Mouse (Mus musculus) lung, adult 2 months (tissue): ENCODE measurements around the gene Hist1h2an.
"Not testable (repeated sequence)": the region's sequence is repeated elsewhere in the genome, so short reads cannot be mapped to it uniquely, and the experiment has no call there.

ENCODE experiments used
- CTCF ChIP-seq: fragments of 200-500 bp; IDR thresholded peaks from 2 replicates; pipeline ENCODE4 v1.5.1; 2011; ENCODE audit warnings: mild to moderate bottlenecking, low read length, control low read depth; ENCODE audit not compliant: insufficient read depth
- POLR2A ChIP-seq: fragments of 200-500 bp; IDR thresholded peaks from 2 replicates; pipeline ENCODE4 v1.6.1; 2011; ENCODE audit warnings: low read depth, mild to moderate bottlenecking, control low read depth, low read length, borderline replicate concordance; ENCODE audit errors: extremely low read depth

DNA sequence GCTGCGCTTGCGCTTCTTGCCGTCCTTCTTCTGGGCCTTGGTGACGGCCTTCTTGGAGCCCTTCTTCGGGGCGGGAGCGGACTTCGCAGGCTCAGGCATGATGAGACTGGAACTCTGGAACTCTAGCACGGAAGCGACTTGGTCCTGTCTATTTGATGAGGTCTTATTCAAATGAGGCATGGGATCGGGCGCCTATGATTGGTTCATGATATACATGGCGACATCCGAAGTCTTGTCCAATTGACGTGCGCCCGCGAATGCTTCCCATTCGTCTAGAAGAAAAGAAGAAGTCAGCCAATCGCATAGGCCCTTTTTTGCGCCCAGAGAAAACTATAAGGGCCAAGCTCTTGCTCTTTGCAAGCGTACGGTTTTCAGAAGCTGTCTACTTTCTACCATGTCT is 23.1 kb upstream of the Hist1h2an start, which contains the start of the genes Hist1h2bq and Hist1h2ao:
- not testable (repeated sequence) for TF ChIP-seq CTCF, POLR2A
